Mouse (Mus musculus) embryonic facial prominence, embryonic 12.5 days (tissue): ENCODE data around the gene 1700028J19Rik. TPM values are rescaled to one million over a fixed set of nuclear protein-coding genes. Genes with fewer than 3 reads are reported as not detected.
A peak's percentile ranks its signal among the peaks of the same experiment; 100 is the strongest.

Experiments
- ATAC-seq: fragments of 200-750 bp; cut with Nextera tagmentation; 2 replicates; pipeline ENCODE4 v1.8.0; 2017; ENCODE audit not compliant: insufficient number of reproducible peaks, insufficient read depth, low FRiP score, low TSS enrichment
- H3K27ac ChIP-seq: fragments of 300-500 bp; sonication (generic); 2 replicates; pipeline ENCODE4 v1.5.1; 2016; ENCODE audit warnings: mild to moderate bottlenecking
- H3K27me3 ChIP-seq: fragments of 300-500 bp; sonication (generic); 2 replicates; pipeline ENCODE4 v1.6.1; 2016; ENCODE audit warnings: mild to moderate bottlenecking, moderate library complexity
- H3K36me3 ChIP-seq: fragments of 300-500 bp; sonication (generic); 2 replicates; pipeline ENCODE4 v1.6.1; 2016; ENCODE audit warnings: mild to moderate bottlenecking
- H3K4me1 ChIP-seq: fragments of 300-500 bp; sonication (generic); 2 replicates; pipeline ENCODE4 v1.6.1; 2016
- H3K4me2 ChIP-seq: fragments of 300-500 bp; sonication (generic); replicated peaks from 2 replicates; pipeline ENCODE4 v1.6.1; 2016; ENCODE audit warnings: mild to moderate bottlenecking, moderate library complexity
- H3K4me3 ChIP-seq: fragments of 300-500 bp; sonication (generic); 2 replicates; pipeline ENCODE4 v1.5.1; 2016; ENCODE audit warnings: mild to moderate bottlenecking
- H3K9ac ChIP-seq: fragments of 300-500 bp; sonication (generic); 2 replicates; pipeline ENCODE4 v1.6.1; 2016; ENCODE audit warnings: mild to moderate bottlenecking, moderate library complexity
- H3K9me3 ChIP-seq: fragments of 300-500 bp; sonication (generic); 2 replicates; pipeline ENCODE4 v1.6.1; 2016; ENCODE audit warnings: mild to moderate bottlenecking, moderate library complexity
- WGBS: fragments of 180-500 bp; shearing (Covaris S2); methylation state at CpG from one replicate; pipeline ENCODE4 v1.1.7; 2016; 5-methylcytosine and 5-hydroxymethylcytosine counted together
- polyA plus RNA-seq: library from polyadenylated mRNA; unstranded; fragments of >200 nt; fragmentation: Nextera tagmentation; extraction: Ambion mirVana; gene quantifications from 2 replicates; pipeline ENCODE4 v1.2.1, GENCODE M21; 2016

1700028J19Rik gene
- polyA plus RNA-seq, result 0.58 and 0.84 TPM in 2 replicates

DNA sequence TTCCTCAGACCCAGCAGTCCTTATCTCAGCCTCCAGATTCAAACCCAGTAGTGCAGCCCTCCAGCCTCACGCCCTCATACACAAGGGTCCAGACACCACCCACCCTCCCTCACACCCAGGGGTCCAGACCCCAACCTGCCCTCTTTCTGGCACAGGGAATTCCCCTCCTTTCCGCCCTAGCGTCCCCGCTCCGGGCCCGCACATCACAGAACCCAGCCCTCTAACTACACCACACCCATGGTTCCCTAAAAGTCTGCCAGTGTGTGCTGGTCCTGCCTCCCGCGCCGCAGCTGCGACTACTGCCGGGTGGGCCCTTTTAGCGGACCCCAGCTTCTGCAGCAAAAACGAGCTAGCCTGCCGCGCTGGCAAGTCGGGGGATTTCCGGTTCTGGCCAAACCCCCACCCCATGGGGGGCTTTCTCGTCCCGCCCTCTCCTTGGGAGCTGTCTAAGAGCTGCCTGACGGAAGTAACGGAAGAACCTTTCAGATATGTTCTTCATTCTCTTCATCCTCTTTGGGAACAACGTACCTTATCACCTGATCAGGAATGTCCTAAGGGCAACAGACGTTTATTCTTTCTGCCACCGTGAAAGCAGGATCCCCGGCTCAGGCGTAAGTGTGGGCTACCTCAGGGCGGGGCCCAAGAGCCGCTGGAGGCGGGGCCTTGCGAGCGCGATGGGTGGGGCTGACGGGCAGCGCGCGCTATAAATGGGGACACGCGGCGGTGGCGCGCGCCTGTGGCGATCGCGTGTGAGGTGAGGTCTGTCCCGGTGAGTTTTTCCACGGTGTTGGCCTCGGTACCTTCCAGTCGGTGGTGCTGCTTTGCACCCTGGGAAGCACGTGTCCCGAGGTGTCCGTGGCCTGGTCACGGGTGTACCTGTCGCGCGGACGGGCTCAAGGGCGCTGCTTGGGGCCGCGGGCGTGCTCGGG, at the start of gene 1700028J19Rik, which contains the start of gene 2410002F23Rik:
Gene 1700028J19Rik, minus strand, starts transcription at position 641 of the 929 bp plus-strand sequence.
Gene 2410002F23Rik, plus strand, starts transcription at position 668 of the 929 bp plus-strand sequence.
- H3K36me3 ChIP-seq, result peaks cover 32% of the 10 kb centered on the region

DNA sequence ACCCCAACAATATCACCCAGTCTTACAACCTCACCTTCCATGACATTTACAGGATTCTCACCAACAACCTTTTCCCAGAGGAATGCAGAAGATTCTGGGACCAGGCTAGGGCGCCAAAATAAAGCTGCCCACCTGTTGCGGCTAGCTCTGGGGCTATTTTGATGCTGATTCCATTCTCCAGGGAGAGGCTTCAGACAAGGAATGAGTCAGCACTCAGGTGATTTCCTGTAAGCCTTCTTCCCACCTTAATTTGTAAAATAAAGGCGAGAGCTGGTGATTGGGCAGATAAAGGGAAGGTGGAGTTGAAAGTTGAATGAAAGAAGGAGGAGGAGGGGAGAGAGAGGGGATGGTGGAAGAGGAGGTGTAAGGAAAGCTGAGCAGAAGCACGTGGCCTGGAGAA, 44.9 kb upstream of the 1700028J19Rik start:
- 54% methylated on average over 4 of the region's 4 CpGs for WGBS
- no peaks in the 10 kb centered on the region for H3K27me3 ChIP-seq
- 0 out of 2 replicates have a peak, but pooled peaks cover 4% of the 10 kb centered on the region for H3K9me3 ChIP-seq
- no peak overlapping the region for H3K4me3 ChIP-seq
- no peak overlapping the region for H3K27ac ChIP-seq
- no peaks in the 10 kb centered on the region for H3K36me3 ChIP-seq
- no peak for ATAC-seq
- H3K4me1 ChIP-seq, result no peaks in the 10 kb centered on the region
- no peak overlapping the region for H3K9ac ChIP-seq
- no peak overlapping the region for H3K4me2 ChIP-seq

More for the DNA sequence above, at the start of gene 1700028J19Rik, which contains the start of gene 2410002F23Rik:
- Histone ChIP-seq H3K4me1 (peaks cover 21% of the 10 kb centered on the region), H3K4me3 (peak within 1 kb of the TSS; percentile 85), H3K4me2 (peak within 1 kb of the TSS; percentile 76), H3K27me3 (no peaks in the 10 kb centered on the region), H3K27ac (peak within 1 kb of the TSS; percentile 95), H3K9me3 (no peaks in the 10 kb centered on the region), H3K9ac (peak within 1 kb of the TSS; percentile 83)
- peak; percentile 74 for ATAC-seq
- WGBS, result under 1% methylated on average over 62 of the region's 62 CpGs

DNA sequence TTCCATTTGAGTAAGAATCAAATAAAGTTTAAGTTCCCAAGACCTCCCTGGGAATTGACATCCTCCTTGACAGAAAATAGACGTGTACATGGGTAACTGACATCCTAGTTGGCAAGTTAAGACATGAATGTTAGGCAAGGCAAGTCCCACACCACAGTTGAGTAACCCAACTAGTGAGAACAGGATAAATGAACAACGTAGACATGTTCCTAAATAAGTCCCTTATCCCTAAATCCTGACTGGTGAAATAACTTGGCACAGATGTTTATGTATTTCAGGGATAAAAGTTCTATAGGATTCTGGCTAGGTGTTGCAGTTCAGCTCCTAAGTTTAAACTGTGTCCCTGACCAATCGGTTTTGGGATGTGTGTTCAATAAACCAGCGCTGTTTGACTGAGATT, 44.5 kb upstream of the 1700028J19Rik start:
- Histone ChIP-seq H3K4me3 (no peak overlapping the region), H3K4me1 (no peaks in the 10 kb centered on the region), H3K27ac (no peak overlapping the region), H3K27me3 (no peaks in the 10 kb centered on the region), H3K9me3 (0 out of 2 replicates have a peak, but pooled peaks cover 4% of the 10 kb centered on the region), H3K4me2 (no peak overlapping the region), H3K9ac (no peak overlapping the region), H3K36me3 (no peaks in the 10 kb centered on the region)
- WGBS, result 78% methylated on average over 4 of the region's 4 CpGs
- ATAC-seq, result no peak

DNA sequence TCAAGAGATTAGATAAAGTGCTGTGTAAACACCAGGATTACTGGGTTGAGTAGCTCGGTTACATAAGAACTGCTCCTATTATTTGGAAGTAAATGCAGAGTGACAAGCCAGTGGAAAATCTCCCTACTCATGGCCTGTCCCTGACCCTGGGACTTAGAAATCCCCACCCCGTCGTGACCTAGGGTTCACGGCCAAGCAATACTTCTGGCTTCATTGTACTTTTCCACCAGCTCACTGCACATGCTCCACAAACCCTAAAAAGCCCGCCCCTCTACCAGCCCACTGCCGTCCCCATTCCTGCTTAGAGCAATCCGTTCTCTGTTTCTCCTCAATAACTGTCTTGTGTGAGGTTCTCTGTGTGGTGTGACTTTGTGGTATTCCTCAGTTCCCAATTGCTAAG, 41.3 kb upstream of the 1700028J19Rik start:
- Histone ChIP-seq H3K4me2 (no peak overlapping the region), H3K36me3 (no peaks in the 10 kb centered on the region), H3K4me1 (no peaks in the 10 kb centered on the region), H3K4me3 (no peak overlapping the region), H3K9me3 (0 out of 2 replicates have a peak, but pooled peaks cover 4% of the 10 kb centered on the region), H3K9ac (no peak overlapping the region), H3K27ac (no peak overlapping the region), H3K27me3 (no peaks in the 10 kb centered on the region)
- 73% methylated on average over 7 of the region's 7 CpGs for WGBS
- ATAC-seq, result no peak

DNA sequence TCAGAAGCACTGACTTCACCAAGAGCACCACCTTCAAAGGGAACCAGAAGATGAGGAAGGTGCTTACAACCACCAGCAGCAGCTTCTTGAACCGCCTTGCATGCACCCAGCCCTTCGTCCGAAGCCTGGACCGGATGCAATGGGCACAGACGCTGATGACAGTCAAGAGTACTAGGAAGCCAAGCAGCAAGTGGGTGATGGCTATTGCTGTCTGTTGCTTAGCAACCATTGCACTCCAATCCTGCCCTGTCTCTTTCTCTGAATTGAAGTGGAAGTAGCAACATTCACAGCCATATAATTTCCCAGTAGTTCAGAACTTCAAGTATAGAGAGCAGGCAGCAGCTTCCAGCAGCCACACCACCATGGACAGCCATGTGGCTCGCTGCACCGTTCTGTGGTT, 35.1 kb upstream of the 1700028J19Rik start:
- no peak overlapping the region for H3K4me2 ChIP-seq
- H3K27ac ChIP-seq, result no peak overlapping the region
- H3K9me3 ChIP-seq, result no peaks in the 10 kb centered on the region
- H3K4me3 ChIP-seq, result no peak overlapping the region
- H3K36me3 ChIP-seq, result no peaks in the 10 kb centered on the region
- 82% methylated on average over 7 of the region's 7 CpGs for WGBS
- no peak for ATAC-seq
- H3K9ac ChIP-seq, result no peak overlapping the region
- H3K27me3 ChIP-seq, result 0 out of 2 replicates have a peak, but pooled peaks cover 3% of the 10 kb centered on the region
- no peaks in the 10 kb centered on the region for H3K4me1 ChIP-seq

DNA sequence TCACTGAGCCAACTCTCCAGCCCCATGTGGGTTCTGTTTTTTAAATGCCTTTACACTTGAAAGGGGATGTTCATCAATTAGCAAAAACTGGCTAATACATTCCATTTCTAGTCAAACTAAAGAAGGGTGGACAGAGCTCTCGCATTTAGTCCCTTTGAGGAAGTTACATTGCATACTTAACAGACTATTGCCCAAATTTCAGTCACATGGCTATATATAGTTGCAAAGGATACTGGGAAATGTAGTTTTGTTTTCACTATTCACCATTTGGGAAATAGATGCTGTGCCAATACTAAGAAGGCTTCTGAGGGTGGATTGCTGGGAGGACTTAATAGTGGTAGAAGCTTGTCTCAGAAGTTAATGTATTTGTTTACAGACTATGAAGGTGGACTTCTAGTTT, 34.5 kb upstream of the 1700028J19Rik start:
- Histone ChIP-seq H3K36me3 (no peaks in the 10 kb centered on the region), H3K4me2 (no peak overlapping the region), H3K4me3 (no peak overlapping the region), H3K9ac (no peak overlapping the region), H3K27me3 (0 out of 2 replicates have a peak, but pooled peaks cover 3% of the 10 kb centered on the region), H3K4me1 (no peaks in the 10 kb centered on the region), H3K9me3 (no peaks in the 10 kb centered on the region), H3K27ac (no peak overlapping the region)
- no peak for ATAC-seq
- 70% methylated on average over 1 of the region's 1 CpGs for WGBS

DNA sequence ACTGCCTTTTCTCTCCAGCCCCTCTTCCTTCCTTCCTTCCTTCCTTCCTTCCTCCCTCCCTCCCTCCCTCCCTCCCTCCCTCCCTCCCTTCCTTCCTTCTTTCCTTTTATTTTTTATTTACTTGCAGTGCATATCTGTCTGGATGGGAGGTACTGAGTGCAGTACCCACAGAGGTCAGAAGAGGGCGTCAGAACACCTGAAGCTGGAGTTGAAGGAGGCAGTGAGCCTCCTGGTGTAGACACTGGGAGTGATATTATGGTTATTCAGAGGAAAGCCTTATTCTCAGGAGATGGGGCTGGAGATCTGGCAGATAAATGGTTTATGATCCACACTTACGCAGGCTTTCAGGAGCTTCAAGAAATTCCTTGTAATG, 30.7 kb upstream of the 1700028J19Rik start:
- WGBS, result 44% methylated on average over 2 of the region's 2 CpGs

DNA sequence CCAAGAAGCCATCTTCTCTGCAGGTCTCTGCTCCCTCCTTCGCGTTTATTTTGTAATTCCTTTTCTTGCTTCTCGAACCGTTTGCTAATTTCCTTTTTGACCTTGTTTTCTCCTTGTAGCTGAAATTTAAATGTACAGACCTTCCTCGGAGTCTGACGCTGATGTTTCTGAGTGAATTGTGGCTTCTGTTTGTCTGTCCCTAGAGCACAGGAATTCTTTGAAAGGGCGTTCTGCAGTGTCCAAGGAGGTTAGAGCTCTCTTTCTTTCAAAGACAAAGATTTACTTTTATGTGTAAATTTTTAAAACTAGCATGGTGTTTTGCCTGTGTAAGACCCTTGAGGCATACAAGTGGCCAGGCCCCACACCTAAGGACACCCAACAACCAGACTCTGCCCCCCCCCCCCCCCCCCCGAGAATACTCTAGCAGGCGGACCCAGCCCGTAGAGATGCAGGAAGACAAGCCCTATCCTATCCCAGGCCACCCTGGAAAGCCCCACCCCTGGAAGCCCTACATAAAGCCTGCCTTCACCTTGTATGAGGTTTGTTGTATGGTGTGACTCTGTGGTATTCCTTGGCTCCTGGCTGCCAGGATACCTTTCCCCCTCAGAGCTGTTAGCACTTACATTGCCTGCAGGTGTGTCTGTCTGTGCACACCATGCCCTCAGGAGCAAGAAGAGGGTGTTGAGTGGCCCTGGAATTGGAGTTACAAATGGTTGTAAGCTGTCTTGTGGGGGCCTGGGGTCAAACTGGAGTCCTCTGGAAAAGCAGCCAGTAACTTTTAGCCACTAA, 30.2 kb upstream of the 1700028J19Rik start:
- ATAC-seq, result no peak
- Histone ChIP-seq H3K4me1 (no peaks in the 10 kb centered on the region), H3K4me2 (no peak overlapping the region), H3K9ac (no peak overlapping the region), H3K4me3 (no peak overlapping the region), H3K27ac (no peak overlapping the region), H3K36me3 (no peaks in the 10 kb centered on the region), H3K27me3 (peaks cover 26% of the 10 kb centered on the region), H3K9me3 (no peaks in the 10 kb centered on the region)
- 70% methylated on average over 10 of the region's 10 CpGs for WGBS

More for the DNA sequence above, 30.7 kb upstream of the 1700028J19Rik start:
- Histone ChIP-seq H3K9ac (no peak overlapping the region), H3K27ac (no peak overlapping the region), H3K36me3 (no peaks in the 10 kb centered on the region), H3K4me3 (no peak overlapping the region), H3K4me1 (no peaks in the 10 kb centered on the region), H3K4me2 (no peak overlapping the region), H3K9me3 (no peaks in the 10 kb centered on the region), H3K27me3 (peaks cover 26% of the 10 kb centered on the region)
- ATAC-seq, result no peak

DNA sequence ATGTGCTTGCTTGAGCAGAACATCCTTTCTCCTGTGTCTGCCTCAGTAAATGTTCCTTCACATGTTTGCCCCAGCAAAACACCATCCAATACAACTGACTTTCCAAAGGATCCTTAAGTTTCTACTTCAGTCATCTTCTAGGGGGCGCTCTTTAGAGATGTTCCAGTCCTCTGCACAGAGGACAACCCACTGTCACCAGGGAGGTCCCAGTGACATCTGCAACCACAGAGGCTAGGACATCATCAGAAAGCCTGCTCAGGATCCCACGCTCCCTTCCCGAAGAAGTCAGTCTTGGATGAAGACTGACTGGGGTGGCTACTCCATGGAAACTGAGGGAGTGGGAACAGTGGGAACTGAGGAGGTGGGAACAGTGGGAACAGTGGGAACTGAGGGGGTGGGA, 29.1 kb upstream of the 1700028J19Rik start:
- Histone ChIP-seq H3K36me3 (no peaks in the 10 kb centered on the region), H3K9me3 (no peaks in the 10 kb centered on the region), H3K4me1 (no peaks in the 10 kb centered on the region), H3K4me3 (no peak overlapping the region), H3K4me2 (no peak overlapping the region), H3K9ac (no peak overlapping the region), H3K27ac (no peak overlapping the region), H3K27me3 (peaks cover 26% of the 10 kb centered on the region)
- WGBS, result 77% methylated on average over 3 of the region's 3 CpGs
- ATAC-seq, result no peak

DNA sequence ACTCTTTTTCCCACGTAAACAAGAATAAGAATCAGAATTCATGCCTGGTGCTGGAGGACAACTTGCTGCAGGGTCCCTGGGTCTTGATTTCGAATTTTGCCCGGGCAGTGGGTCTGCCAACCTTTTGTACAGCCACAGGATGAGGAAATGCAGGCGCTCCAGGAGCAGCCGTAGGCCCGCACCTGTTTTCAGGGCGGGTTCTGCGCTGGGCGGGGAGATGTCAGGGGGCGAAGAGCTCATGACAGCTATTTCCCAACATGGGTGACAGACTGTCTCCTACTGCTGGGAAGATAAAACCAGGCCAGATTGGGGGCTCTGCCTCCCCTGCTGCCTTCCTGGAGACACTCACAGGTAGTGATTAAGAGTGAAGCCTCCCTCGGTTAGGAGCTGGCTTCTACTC, 27.6 kb upstream of the 1700028J19Rik start:
- no peak overlapping the region for H3K4me2 ChIP-seq
- H3K4me3 ChIP-seq, result no peak overlapping the region
- H3K9ac ChIP-seq, result no peak overlapping the region
- peaks cover 27% of the 10 kb centered on the region for H3K27me3 ChIP-seq
- no peak overlapping the region for H3K27ac ChIP-seq
- H3K4me1 ChIP-seq, result no peaks in the 10 kb centered on the region
- H3K36me3 ChIP-seq, result no peaks in the 10 kb centered on the region
- no peak for ATAC-seq
- 34% methylated on average over 11 of the region's 11 CpGs for WGBS
- H3K9me3 ChIP-seq, result no peaks in the 10 kb centered on the region

DNA sequence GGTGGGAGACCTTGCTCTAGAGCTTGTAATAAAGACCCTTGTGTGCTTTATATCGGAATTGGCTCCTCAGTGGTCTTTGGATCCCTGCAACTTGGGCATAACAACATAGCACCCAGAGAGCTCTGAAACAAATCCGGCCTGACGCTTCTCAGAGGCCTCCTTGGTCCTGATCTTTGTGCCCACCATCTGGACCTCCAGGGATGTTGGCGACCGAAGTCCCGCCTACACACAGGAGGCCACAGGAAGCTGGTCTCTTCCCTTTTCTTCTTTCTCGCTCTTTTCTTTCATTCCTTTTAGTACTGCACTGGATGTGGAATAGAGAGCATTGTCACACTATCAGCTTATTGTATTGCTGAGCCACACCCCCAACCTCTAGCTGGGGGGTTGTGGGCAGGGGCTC, 27.0 kb upstream of the 1700028J19Rik start:
- H3K4me1 ChIP-seq, result no peaks in the 10 kb centered on the region
- no peak overlapping the region for H3K4me3 ChIP-seq
- no peak for ATAC-seq
- H3K27me3 ChIP-seq, result peaks cover 34% of the 10 kb centered on the region
- H3K9ac ChIP-seq, result no peak overlapping the region
- H3K27ac ChIP-seq, result no peak overlapping the region
- H3K4me2 ChIP-seq, result no peak overlapping the region
- no peaks in the 10 kb centered on the region for H3K9me3 ChIP-seq
- WGBS, result 66% methylated on average over 7 of the region's 7 CpGs
- no peaks in the 10 kb centered on the region for H3K36me3 ChIP-seq
